Mouse (Mus musculus) gonadal fat pad, adult 2 months (tissue): ENCODE data around the gene Scfd2. TPM values are rescaled to one million over a fixed set of nuclear protein-coding genes. Genes with fewer than 3 reads are reported as not detected.
A peak's percentile ranks its signal among the peaks of the same experiment; 100 is the strongest.

Experiments
- DNase-seq: peaks from one replicate; pipeline ENCODE4 v3.0.0-alpha.2; 2012; ENCODE audit warnings: low read depth
- polyA plus RNA-seq: library from polyadenylated mRNA; depleted of rRNA; stranded (reverse); fragments of >200 nt; gene quantifications from 2 replicates; pipeline ENCODE4 v1.2.3, GENCODE M21; 2012

The Scfd2 gene
- polyA plus RNA-seq, 1 experiment, result 20.2 TPM

DNA sequence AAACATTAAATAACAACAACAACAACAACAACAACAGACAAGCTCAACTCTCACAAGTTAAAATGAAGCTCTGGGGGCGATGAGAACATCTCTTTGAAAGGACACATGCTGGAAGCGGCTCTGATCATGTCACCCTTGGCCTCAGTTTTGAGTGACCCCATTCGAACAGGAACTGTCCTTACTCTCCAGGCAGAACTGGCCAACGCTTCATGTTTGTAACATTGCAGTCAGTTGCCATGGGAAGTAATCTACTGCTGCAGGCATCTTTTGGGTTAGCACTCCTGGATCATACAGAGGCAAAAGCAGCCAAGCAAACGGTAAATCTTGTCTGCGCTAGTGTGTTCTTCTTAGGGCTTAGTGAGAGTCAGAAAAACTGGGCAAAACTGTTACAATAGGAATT, 219.7 kb downstream of the Scfd2 start:
- peak; percentile 50 for DNase-seq

GRCm38 (mm10) chr5:74311200-74311825, 220.2 kb downstream of the Scfd2 start:
- no peak for DNase-seq

- no peak for DNase-seq
Measured at GRCm38 (mm10) chr5:74310101-74310500, 221.5 kb downstream of the Scfd2 start.

GRCm38 (mm10) chr5:74307242-74307641, 224.3 kb downstream of the Scfd2 start:
- no peak for DNase-seq

- no peak for DNase-seq
Measured at GRCm38 (mm10) chr5:74305533-74306189, 225.9 kb downstream of the Scfd2 start.

DNA sequence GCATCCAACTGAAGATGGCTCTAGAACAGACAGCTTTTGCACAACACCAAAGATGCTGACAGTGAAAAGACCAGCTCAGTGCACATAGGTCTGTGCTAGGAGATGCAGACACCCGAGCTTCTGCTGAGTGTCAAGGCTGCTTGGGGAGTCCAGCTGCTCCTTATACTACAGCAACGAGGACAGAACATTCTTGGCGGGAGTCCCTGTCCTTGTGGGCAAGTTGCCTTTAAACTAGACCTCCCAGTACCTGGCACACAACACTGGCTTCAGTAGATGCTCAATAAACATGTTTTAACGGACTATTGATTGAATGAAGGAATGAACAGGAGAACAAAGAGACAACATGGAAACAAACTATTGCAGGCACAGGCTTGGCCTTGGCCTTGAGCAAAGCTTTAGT, 226.8 kb downstream of the Scfd2 start:
- no peak for DNase-seq

DNA sequence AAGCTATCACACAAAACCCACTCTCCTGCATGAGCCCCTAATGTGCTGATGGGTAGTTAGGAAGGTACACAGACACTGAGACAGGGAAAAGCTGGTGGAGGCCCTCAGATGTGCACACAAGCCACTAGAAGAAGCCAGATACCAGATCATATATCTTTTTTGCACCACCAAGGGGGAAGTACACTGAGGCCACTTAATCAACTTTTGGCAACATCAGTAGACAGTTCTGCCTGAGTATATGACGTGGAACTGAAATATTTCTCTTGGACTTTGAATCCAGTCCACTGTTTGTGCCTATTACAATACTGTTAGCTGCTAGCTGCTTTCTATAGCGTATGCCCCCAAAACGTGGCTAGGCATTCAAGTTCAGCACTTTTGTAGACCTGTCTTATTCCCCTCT, 229.2 kb downstream of the Scfd2 start:
- no peak for DNase-seq

- DNase-seq, result no peak
Measured at GRCm38 (mm10) chr5:74301443-74301842, 230.1 kb downstream of the Scfd2 start.

GRCm38 (mm10) chr5:74300931-74301330, 230.6 kb downstream of the Scfd2 start:
- no peak for DNase-seq

- no peak for DNase-seq
Measured at GRCm38 (mm10) chr5:74300140-74300539, 231.4 kb downstream of the Scfd2 start.

- no peak for DNase-seq
Measured at GRCm38 (mm10) chr5:74297113-74297512, 234.4 kb downstream of the Scfd2 start.

DNA sequence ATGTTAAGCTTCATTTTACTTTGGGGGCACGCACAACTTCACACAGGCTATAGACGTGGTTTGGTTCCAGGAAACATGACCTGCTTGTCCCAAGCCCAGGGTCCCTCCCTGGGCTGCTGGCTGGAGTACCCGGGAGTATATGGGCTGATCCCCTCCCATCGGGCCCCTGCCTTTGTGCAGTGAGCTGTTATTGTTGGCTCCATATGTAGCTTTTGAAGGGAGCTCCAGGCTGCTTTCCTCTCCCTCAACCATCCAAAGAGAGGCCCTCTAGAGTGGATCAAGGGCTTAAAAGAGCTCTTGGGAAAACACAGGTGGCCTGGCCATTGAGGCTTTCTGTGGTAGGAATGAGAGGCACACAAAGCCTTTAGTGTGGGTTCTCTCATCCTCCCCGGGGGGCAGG, 235.5 kb downstream of the Scfd2 start:
- no peak for DNase-seq

DNA sequence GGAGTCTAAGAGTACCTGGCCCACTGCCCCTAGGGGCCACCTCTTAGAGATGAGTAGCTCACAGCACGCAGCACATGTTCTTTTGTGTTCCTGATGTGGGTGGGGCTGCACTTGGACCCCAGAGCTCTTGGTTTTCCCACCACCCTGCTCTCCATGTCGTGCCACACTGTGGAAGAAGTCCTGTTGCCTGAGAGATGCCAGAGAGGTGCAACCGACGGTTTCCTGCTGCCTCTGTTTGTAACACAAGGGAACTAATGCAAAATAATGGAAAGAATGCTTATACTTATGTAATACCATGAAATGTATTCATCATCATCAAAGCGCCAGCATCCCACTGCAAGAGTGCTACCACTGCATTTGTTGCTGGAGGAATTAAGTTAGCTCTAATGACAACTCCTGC, 238.0 kb downstream of the Scfd2 start:
- DNase-seq, result no peak

- no peak for DNase-seq
Measured at GRCm38 (mm10) chr5:74292050-74292449, 239.5 kb downstream of the Scfd2 start.

GRCm38 (mm10) chr5:74291575-74291974, 240.0 kb downstream of the Scfd2 start:
- DNase-seq, result no peak

DNA sequence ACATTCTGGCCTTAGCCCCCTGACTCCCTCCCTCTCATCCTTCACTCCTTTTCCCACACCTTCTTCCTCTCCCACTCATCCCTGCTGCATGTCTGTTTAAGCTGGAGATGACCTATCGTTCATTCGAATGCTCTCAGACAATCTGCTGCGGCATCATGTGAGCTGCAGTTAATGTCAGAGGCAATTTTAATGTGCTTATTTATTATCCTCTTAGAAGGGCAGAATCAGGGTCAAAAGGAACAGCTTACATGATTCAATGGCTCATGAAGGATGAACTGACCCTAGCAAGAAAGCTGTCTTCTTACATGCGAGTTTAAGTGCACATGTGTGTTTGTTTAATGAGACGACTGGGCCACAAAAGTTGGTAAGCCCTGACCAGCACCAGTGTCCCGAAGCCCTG, 241.6 kb downstream of the Scfd2 start:
- DNase-seq, result no peak

GRCm38 (mm10) chr5:74288206-74288605, 243.4 kb downstream of the Scfd2 start:
- DNase-seq, result no peak

DNA sequence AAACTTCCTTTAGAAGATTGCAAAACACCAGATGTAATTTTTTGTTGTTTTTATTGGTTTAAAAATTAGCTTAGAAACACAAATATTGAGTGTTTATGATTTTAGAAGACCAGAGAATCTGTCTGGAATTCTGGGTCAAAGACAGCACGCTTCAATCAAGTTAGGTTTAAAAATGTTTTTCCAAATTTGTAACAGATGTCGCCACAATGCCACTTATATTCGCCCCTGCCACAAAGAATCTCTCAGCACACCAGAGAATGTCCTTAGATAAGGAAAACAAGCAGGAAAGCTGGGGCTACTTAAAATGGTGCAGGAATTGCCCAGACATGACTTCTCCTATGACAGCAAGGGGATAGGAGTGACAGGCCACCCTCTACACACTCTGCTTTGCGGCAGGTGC, 245.3 kb downstream of the Scfd2 start:
- DNase-seq, result no peak

DNA sequence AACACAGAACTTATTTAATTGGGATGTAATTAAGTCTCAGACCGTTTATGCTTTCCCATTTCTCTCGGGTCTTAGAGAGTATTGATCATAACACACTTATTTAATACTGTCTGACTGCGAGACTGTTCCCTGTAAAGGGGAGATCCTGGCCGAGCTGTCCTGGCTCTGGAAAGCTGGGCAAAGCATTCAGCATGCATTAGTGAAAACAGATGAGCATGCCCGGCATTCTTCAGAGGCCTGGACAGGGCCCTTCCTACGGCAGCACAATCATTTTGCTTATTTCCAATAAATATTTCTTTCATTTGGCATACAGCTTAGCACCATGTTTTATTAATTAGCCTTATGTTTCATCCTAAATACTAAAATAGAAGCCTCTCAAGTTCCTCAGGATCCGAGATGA, 245.8 kb downstream of the Scfd2 start:
- no peak for DNase-seq

DNA sequence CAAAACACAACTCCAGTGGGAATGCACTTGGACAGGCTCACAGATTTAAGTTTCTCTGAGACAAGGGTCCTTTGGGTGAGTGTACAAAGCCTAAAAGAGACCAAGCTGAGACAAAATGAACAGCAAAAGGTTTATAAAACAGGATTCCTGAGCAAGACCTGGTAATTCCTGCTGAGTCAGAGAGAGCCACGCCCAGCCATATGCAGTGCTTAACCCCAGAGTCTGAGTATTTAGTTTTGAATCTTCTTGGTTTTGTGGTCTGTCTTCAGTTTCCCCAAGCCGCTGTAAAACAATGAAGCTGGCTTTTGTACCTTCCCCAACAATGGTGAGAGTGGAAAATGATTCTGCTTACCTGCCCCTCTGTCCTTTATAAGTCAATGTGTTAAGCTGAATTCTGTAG, 246.3 kb downstream of the Scfd2 start:
- DNase-seq, result no peak

DNA sequence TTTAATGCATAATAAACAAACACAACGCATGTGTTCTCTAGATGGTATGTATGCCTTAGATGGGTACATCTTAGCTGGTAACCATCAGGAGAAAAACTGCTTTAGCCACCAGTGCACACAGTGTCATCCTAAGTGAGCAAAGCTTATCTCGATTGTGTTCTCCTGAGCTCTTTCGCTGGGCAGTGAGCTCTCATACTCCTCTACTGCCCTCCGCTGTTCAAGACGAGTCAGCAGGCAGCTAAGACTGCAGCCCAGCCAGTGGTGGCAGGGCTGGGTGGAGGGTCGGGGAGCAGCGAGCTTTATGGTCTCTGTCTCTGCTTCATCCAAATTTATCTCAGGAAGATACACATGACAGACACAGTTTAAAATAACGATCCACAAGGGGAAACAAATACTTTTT, 248.0 kb downstream of the Scfd2 start:
- DNase-seq, result no peak

- DNase-seq, result no peak
Measured at GRCm38 (mm10) chr5:74281480-74281879, 250.1 kb downstream of the Scfd2 start.

- no peak for DNase-seq
Measured at GRCm38 (mm10) chr5:74279673-74280072, 251.9 kb downstream of the Scfd2 start.

- no peak for DNase-seq
Measured at GRCm38 (mm10) chr5:74278428-74278827, 253.1 kb downstream of the Scfd2 start.
